Mouse (Mus musculus): Measurements from ENCODE around the gene Shc1.
"Not testable (repeated sequence)": the region's sequence is repeated elsewhere in the genome, so short reads cannot be mapped to it uniquely, and the experiment has no call there.

The Shc1 gene

DNA sequence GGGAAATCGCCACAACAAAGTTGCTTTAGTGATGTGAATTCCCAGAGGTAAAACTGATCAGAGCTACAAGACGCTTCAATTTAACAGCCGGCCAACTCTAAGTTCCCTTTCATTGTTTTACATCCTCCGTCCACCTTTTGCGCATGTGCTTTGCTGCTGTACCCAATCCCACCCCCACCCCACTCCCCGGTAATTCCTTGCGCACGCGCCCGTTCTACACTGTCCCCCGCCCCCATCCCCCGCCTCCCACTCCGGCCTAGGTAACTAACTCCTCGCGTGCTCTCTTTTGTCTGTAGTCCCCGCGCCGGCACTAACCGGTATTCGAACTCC, 438 bp upstream of the Shc1 start:
- peak; percentile 20 for DNase-seq (ENCODE audit: low read depth, low spot score)

GRCm38 (mm10) chr3:89418861-89419250, 613 bp downstream of the Shc1 start:
- no peak for DNase-seq (ENCODE audit: low read depth, low spot score)

DNA sequence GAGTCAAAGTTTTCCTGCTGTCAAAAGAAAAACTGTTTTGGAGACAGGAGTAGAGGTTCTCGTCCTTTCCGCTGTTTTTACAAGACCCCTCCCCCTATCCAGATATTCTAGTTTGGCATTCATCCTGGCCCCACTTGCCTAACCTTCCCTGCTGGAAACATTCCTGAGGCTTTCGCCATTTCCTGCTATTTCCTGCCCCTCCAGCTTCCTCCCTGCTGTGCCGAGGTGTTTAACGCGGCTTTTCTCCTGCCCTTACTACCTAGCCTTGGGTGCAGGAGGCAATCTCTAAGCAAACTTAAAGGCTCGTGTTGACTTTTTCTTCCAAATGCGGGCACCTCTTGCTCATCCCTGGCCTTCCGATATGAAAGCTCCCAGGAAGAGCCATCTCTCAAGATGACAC, 1.3 kb downstream of the Shc1 start:
- no peak for DNase-seq (ENCODE audit: low read depth, low spot score)

DNA sequence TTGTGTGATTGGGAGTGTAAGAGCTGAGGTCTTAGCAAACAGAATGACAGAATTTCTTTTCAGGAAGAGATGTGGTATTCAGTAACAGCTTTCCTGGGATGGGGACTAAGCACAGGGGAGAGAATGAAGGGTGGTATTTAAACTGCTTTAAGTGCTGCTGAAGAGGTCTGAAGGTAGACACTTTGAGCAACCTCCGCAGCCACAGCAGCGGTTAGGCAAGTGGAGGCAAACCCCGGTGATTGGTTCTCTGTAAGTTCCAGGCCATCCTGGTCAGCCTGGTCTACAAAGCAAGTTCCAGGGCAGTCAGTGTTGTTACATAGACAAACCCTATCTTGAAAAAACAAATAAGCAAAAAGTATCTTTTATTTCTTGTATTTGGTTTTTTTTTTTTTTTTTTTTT, 1.7 kb downstream of the Shc1 start:
- no peak for DNase-seq (ENCODE audit: low read depth, low spot score)

DNA sequence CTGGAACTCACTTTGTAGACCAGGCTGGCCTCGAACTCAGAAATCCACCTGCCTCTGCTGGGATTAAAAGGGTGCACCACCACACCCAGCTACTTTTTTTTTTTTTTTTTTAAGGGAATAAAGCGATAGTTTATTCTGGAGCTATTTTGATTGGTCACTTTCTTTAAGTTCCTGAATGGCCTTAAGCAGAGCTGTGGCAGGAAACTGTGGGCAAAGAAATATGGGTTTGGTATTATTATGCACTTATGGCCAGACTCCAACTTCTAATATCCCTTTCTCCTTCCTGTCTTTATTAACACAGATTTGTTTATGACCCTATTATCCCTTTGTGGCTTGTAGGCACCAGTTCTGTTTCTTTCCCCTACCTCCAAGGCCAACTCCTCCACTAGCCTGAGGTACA, 2.2 kb downstream of the Shc1 start:
- DNase-seq (ENCODE audit: low read depth, low spot score) = no peak

DNA sequence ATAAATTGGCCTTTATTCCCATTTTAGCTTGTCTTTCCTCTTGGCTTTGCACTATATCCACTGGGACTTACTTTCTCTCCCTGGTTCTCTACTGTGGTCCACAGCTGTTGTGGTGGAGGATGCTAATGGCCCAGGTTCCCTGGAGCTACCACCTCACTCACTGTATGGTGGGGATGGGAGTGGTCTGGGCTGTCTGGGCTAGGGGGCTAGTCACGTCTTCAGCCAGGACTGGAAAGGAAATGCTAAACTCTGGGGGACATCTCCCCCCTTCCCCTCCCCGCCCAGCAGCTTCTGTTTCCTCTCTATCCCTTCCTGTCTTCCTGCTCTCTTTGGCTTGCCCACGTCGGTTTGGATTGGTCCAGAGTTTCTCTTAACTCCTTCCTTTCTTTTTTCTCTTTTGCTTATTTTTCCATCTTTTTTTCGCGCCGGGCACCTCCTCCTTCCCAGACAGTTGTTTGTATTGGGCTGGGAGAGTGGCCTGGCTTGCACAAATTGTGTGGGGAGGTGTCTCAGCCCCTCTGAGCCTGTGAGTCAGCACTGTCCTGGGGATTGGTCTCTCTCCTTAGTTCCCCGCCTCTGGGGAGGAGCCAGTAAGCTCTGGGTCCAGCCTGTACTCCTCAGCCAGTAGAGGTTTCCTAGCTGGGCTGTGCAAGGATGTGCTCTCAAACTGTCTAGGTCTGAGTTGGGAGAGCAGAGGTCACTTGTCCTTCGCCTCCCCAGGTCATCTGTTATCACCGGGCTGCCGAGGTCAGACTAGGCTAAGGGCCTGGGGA, 2.9 kb downstream of the Shc1 start:
- peak; percentile 93 for DNase-seq (ENCODE audit: low read depth, low spot score)

- DNase-seq (ENCODE audit: low read depth, low spot score) = no peak
Observed at GRCm38 (mm10) chr3:89421810-89422473, 3.7 kb downstream of the Shc1 start.

DNA sequence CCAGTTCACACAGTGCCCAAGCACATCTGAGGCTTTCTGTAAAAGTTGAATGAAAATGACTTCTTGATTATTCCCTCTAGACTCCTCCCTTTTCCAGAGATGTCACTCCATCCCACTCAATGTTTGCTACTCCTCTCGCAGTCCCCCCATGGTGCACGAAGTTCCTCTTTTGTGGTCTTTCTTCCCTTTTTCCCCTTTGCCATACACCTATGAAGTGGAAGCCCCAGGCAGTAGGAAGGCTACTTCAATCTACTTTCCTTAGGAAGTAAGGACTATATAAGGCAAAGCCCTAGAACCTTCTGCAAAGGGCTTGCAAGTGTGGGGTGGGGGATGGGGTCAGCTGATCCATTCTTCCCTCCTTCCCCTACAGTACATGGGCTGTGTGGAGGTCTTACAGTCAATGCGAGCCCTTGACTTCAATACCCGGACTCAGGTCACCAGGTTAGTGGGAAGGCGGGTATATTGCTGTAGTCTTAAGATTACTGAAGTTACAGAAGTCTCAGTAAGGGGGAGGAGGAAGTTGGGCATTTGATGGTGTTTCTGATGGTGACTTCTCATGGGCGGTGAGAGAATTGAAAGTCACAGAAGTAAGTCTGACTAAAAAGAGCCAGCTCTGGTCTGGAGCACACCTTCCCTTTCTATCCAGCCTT, 4.4 kb downstream of the Shc1 start:
- DNase-seq (ENCODE audit: low read depth, low spot score) = no peak

DNA sequence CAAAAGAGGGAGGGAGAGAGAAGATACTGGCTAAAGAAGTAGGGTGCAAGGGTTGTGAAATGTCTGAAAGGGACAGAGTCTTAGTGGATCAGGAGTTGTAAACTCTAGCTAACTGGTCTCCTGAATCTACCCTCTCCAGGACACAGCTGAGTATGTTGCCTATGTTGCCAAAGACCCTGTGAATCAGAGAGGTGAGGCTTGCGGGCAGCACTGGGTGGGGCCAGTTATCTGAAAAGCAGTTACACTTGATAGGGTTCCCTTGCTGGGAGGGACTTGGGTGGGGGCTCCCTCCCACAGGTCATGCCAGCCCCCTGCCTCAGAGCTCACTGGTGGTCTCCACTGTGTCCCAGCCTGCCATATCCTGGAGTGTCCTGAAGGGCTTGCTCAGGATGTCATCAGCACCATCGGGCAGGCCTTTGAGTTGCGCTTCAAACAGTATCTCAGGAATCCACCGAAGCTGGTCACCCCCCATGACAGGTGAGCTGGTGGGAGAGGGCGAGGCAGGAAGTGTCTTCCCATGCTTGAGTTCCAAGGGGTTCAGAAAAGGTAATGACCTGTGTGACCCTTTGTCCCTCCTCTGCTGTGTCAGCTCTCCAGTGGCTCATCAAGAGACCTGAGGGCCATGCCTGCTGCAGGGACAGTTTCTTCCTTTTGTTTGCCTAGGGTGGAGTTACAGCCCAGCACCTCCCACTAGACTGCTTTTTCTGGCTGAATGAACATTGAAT, 6.3 kb downstream of the Shc1 start:
- no peak for DNase-seq (ENCODE audit: low read depth, low spot score)

- no peak for DNase-seq (ENCODE audit: low read depth, low spot score)
Observed at GRCm38 (mm10) chr3:89425141-89425525, 6.9 kb downstream of the Shc1 start.

- no peak for DNase-seq (ENCODE audit: low read depth, low spot score)
Observed at GRCm38 (mm10) chr3:89425876-89426275, 7.6 kb downstream of the Shc1 start.

DNA sequence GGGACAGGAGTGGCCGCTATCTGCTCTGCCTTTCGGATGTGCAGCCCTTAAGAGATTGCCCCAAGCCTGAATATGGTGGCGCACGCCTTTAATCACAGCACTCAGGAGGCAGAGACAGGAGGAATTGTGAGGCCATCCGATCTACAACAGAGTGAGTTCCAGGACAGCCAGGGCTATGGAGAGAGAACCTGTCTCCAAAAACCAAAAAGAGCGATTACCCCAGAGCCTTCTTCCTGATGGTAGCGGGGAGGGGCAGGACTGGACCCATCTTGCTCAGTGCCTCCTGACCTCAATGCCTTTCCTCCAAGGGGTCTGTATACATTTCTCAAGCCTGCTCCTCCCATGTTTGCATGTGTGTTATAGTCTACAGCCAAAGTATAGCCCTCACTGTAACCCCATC, 10.8 kb downstream of the Shc1 start:
- not testable (repeated sequence) for DNase-seq (ENCODE audit: low read depth, low spot score)

- peak; percentile 99 for DNase-seq (ENCODE audit: low read depth, low spot score)
Observed at GRCm38 (mm10) chr3:89430171-89431159, 12.2 kb downstream of the Shc1 start, which contains the start of gene Pygo2. Pygo2 (plus strand) TSS chr3:89430214.

DNA sequence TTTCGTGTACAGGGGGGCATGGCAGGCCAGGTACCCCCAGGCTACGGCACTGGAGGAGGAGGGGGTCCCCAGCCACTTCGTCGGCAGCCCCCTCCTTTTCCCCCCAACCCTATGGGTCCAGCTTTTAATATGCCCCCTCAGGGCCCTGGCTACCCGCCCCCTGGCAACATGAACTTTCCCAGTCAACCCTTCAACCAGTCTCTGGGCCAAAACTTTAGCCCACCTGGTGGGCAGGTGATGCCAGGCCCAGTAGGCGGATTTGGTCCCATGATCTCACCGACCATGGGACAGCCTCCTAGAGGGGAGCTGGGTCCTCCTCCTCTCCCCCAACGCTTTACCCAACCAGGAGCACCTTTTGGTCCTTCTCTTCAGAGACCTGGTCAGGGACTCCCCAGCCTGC, 14.4 kb downstream of the Shc1 start:
- no peak for DNase-seq (ENCODE audit: low read depth, low spot score)

GRCm38 (mm10) chr3:89434532-89434931, 16.3 kb downstream of the Shc1 start:
- DNase-seq (ENCODE audit: low read depth, low spot score) = no peak

GRCm38 (mm10) chr3:89435041-89435440, 16.8 kb downstream of the Shc1 start:
- no peak for DNase-seq (ENCODE audit: low read depth, low spot score)

- peak; percentile 54 for DNase-seq (ENCODE audit: low read depth, low spot score)
Observed at GRCm38 (mm10) chr3:89436176-89437113, 18.2 kb downstream of the Shc1 start, which contains the start of gene Pbxip1. Pbxip1 (plus strand) TSS chr3:89436706.

DNA sequence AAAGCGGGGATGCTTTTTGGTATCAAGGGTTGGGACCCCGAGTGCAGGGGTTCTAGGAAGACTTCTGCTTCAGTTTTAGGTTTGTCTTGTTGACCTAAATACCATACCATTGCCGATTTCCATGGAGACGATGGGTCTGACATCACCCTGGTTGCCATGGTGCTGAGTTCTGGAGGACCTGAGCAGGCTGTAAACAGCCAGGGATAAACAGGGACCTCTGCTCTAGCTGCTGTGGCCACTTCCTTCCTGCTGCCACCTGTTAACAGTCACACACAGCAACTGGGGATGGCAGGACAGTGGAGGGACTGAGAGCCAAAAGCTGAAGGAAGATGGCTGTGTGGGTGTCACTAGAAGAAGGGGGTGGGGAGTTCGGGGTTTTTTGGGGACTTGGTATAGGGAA, 19.0 kb downstream of the Shc1 start:
- DNase-seq (ENCODE audit: low read depth, low spot score) = peak; percentile 66

DNA sequence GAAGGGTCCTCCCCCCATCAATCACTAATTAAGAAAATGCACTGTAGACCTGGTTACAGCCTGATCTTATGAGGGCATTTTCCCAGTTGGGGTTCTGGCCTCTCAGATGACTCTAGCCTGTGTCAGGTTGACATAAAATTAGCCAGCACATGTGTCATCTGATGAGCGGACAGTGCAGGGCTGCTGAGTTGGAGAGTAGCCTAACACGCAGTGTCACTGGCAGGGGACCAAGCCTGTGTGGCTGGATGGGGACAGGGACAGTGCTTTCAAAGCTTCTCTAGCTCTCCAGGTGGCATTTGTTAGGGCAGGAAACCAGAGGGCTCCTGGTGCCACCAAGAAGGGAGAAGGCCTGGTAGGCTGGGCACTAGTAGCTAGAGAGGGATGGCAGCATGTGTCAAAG, 22.4 kb downstream of the Shc1 start:
- DNase-seq (ENCODE audit: low read depth, low spot score) = no peak
